Mouse (Mus musculus) thymus, postnatal 4 days (tissue): ENCODE results near the gene Adamts3.

Experiments
- DNase-seq: peaks from one replicate; pipeline ENCODE4 v3.0.0; 2021

The Adamts3 gene

DNA sequence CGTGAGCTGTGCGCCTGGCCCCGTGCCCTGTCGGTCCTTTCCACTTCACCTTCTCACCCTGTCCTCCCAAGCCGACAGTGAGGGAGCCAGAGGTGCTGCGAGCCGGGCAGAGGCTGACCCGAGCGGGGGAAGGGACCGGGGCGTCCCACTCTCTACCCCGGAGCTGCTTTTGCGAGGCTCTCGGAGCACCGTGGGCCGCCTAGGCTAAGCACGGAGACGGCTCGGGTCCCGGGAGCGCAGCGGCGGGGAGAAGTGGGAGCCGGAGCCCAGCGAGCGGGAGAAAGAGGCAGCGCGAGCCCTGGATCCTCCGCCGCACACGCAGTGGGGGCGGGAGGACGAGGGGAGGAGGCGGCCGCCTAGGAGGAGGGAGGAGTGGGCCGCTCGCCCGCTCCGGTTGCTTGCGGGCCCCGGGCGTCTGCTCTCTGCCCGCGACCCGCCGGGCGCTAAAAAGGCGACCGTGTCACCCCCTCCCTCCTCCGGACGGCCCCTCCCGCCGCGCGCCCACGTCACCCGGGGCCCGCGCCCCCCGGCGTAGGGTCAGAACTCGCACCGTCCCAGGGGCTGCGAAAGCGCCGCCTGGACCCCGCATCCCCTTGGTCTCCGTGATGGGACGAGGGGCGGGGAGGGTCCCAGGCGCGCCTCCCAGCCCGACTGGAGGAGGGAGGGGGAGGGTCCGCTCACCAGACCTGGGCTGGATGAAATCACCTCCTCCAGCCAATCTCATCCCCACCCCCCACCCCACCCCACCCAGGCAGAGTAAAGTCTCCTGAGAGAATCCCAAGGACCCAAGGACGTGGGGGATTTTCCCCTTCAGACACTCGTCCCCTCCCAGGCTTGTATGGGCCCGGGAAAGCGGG, at the start of gene Adamts3:
Gene Adamts3, minus strand, starts transcription at position 284 of the 857 bp plus-strand sequence.
- peak; percentile 56 for DNase-seq

DNA sequence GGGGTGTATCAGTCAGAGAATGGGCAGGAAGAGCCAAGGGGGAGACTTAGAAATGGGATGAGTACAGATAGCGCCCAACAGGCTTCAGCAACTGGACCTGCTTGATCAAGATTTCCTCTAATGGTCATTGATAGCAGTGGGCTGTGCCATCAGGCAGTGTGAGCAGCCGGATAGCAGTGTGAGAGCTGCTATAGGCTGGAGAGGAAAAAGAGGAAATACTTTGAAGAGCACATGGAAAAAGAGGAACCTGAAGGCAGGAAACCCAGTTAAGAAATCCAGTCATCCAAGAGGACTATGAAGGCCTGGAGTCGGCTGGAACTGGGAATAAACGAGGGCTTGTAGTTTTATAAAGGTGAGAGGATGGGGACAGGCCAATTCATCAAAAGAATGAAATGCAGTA, 48.4 kb upstream of the Adamts3 start:
- DNase-seq: no peak

DNA sequence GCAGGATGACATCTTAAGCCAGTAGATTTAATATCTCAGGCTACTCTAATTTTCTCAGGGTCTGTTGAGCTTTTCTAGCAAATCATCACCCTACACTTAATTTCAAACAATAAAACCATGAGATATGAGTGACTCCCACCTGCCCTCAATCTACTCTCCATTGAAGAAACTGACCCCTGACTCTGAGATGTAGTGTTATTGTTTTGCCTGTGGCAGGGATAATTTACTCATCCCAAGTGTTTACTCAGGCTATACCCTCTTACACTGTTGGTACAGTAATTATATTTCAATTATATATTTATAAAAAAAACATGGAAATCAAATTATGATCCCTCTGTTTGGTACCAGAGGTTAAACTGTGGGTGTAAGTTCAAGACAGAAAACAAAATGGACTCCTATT, 29.2 kb upstream of the Adamts3 start:
- no peak for DNase-seq

DNA sequence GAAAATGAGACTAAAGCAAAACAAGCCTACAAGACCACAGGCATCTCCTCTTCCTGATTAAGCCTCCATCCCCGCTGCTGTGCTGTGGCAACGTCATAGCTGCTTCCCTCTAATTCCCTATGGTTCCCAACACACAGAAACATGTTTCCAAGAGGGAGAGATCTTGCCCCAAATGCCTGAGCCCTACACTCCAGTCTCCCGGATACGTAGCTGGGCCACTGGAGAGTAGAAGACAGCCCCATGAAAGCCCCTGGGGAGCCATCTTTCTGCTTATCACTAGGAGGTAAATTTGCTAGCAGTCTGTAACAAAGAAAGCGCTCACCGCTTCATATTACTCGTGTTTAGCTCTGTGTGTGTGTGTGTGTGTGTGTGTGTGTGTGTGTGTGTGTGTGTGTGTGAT, 28.8 kb upstream of the Adamts3 start:
- DNase-seq: no peak

DNA sequence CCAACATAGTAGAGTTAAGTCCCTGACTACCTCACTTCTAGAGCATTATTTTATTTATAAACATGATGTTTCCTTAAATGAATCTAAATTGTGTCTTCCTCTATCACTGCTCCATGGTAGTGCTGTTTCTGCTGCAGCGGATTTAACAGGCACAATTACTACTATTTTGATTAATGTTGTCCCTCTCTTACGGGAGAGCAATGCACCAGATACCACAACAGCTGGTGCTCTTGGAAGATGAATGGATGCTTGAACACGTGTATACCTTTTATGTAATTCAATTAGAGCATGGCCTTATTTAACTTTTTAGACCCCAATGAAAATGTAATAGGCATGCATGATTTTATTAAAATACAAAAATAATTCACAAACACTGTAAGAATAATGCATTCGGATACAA, 28.4 kb upstream of the Adamts3 start:
- DNase-seq: no peak

DNA sequence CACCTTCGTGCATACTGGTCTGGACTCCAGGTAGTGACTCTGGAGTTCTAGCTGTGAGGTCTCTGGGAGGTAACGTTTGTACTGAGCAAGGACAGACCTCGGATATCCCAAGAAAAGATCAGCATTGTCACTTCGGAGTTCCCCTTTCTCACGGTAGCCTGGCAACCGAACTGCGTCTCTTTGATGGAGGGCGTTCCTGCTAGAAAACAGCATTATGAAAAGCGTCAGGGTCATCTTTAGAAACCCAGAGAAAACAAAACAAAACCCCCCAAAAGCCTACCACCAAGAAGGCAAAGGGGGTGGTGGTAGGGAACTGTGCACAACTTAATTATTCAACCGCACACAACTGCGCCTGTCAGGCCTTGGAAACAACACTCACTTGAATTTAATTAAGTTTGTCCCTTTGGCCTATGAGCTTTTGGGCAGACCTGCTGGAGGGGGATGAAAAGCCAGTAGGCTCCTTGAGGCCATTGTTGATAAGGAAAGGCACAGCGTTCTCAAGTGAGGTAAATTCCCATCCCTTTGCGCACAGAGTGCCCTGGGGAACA, 23.8 kb upstream of the Adamts3 start:
- DNase-seq: no peak

DNA sequence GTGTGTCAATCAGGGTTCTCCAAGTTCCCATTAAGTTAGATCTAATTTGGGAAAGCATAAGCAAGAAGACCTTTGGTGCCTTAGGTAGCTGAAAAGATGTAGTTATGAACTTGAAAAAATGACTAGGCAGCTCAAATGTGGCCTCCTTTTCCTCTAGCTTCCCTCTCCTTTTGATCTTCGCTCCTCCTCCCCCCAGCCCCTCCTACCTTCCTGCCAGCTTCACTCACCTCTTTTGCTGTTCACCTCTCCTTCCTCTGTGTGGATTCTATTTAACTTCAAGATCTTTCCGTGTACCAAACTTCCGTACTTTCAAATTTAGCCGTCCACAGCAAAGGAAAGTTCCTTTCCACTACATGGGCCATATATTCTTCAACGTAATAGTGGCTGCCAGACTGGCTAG, 17.9 kb upstream of the Adamts3 start:
- peak; percentile 24 for DNase-seq

DNA sequence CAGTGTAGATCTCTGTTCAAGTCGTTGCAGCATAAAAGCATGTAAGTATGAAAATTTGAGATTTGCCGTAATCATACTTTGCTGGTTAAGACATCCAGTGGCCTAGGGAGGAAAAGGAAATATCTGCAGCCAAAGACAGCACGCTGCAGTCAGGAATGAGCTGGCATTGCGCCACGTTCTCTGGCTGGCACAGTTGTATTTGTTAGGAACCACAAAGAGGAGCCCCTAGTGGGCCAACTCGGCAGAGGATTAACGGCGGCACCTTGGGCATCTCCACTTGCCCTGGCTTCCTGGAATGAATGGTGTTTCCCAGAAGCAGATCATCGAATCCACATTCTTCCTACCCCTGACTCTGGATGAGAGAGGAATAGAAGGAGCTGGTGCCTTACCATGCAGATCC, 14.4 kb upstream of the Adamts3 start:
- no peak for DNase-seq

DNA sequence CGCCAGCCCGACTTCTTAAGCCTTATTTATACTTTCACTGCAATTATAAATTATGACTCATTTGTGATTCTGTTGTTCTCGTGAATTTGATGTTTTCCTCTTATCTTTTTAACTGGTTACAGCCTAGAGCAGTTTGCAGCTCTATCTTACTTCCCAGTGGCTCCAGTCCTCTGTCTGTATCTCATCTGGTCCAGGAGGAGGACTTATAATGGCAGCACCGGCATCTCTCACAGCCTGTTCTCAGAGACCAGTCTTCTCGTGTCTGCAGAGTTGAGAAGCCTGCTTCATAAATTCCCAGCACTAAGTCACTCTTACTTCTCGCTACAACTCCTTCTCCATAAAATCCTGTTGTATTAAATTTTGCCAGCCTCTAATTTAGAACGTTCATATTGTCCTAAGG, 12.4 kb upstream of the Adamts3 start:
- DNase-seq: no peak

DNA sequence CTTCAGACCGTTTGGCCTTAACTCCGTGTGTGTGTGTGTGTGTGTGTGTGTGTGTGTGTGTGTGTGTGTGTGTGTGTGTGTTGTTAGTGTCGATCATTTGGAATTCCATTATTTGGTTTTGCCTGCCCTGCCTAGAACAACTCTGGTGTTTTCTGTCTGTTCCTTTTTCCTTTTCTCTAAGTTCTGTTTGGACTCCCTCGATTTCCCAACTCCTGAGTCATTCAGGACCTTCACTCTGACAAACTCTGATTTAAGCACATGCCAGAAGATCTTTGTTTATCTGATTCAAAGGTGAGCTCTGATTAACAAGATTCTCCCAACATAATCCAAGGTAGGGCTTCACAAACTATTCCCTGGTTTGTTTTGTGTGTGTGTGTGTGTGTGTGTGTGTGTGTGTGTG, 1.9 kb upstream of the Adamts3 start:
- DNase-seq: no peak

DNA sequence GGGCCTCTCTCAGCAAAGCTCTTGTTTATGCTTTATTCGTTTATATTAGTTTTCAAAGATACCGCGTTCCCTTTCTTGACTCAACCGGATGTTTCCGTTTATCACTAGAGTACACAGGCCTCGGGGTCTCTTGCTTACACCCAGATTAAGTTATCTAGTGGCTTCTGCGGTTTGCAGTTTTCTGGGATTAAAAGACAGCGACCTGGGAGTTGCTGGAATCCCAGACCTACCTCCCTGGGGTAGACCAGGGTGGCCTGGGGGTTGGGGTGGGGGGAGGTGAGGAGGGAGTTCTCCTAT, 722 bp upstream of the Adamts3 start:
- no peak for DNase-seq

DNA sequence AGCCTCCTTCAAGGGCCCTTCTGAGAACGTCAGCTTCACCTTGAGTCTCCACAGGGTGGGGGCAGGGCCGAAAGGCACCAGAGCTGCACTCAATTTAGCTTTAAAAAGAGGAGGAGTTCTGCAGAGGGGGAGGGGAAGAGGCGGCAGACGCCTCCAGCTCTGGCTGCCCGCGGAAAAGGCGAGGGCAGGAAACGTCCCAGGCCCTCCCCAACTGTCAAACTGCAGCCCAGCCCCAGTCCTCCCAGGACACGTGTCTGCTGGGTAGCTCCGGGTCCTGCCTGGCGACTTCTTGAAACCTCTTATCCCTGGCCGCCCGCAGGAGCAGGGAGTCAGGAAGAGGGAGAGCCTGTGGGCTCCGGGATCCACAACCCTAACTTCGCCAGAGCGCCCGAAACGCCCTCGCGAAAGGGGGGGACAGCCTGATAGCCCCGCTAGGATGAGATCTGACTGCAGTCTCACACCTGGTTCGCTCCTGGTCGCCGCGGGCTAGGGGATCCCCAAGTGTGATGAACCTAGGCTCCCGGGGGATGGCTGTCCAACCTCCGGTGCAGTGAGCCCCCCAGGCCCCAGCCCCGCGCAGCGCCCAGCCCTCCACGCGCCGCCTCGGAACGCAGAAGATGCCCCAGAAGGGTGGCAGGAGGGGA, 921 bp downstream of the Adamts3 start:
- DNase-seq: peak; percentile 63

DNA sequence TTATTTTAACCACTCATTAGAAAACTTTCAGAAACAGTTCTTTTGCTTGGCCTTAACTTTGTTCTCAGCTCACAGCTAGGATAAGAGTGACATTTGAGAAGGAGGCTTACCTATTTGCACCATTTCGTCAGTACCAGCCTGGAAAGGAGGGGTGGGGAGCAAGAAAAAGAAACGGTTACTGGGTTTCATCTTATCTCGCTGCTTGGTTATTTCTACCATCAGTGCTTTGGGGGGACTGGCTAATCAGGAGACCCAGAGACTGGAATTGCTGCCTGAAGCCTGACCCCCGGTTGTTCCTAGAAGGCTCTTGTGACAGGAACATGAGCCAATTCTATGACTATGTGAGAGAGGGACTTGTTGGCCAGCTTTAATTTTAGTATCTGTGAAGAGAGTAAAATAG, 1.7 kb downstream of the Adamts3 start:
- DNase-seq: no peak

DNA sequence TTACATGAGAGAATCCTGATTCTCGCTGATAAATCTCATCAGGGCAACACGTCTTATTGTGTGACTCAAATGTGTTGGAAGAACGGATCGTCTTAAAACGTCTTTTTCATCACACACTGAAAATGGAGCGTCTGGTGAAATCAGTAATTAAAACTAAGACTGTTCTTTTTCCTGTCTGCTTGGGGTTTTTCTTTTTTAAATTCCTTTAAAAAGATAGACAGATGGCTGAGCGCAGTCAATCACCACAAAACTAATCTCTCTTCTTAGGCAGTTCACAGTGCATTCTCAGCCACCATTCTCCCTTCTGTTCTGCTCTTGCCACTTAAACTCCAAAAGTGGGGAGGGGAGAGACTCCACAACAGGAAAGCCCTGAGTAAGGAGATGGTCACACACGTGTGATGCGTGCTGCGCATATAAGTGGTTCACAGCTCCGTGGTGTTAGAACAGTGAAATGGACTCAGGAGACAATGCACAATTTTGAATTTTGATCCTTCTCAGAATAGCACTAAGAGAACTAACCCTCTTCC, 4.2 kb downstream of the Adamts3 start:
- no peak for DNase-seq

DNA sequence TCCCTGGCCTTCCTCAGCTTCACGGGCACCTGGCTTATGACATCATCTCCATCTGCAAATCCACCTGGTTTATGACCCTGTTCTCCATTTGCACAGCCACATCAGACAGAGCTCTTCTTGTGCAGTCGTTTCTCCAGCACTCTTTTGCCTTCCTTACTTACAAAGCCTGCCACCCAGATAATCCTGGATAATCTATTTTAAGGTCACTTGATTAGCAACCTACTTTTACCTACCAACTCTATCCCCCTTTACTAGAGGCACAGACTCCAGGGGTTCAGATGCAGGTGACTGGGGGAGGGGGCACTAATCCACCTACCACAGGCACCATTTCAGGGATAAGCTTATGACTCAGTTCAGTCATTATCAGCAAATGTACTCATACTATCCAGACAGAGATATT, 10.5 kb downstream of the Adamts3 start:
- DNase-seq: no peak

DNA sequence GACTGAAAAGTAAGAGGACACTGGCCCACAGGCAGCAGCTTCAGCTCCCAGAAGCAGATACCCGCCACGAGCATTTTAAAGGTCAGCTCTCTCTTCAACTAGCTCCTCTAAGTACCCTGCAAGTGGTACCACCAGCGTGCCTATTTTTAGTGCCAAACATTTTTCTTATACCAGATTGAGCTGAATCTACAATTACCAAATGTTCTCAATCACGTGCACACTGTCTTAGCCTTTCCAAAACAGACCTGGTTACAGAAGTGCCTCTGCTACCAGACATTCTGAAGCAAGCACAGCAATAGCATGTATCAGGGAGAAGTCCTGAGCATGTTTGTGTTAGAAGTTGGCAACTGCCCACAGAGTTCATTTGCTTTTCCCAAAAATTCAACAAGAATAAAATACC, 23.5 kb downstream of the Adamts3 start:
- no peak for DNase-seq

DNA sequence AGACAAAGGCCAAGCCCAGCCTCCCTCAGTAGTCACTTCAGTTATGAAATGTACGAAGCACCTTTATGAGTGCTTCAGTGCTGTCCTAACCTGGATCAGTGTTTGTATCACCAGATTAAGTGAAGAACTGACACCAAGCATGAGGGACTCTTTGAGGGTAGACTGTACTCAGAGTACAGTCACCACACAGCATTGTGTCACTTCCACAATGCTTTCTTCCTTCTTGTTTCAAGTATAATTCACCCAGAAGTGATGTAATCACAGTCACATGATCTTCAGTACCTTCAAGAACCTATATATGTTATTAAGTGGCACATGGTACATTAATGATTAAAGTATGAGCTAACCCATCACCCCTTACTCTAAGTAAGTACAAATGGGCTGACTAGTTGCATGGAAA, 24.3 kb downstream of the Adamts3 start:
- DNase-seq: no peak

DNA sequence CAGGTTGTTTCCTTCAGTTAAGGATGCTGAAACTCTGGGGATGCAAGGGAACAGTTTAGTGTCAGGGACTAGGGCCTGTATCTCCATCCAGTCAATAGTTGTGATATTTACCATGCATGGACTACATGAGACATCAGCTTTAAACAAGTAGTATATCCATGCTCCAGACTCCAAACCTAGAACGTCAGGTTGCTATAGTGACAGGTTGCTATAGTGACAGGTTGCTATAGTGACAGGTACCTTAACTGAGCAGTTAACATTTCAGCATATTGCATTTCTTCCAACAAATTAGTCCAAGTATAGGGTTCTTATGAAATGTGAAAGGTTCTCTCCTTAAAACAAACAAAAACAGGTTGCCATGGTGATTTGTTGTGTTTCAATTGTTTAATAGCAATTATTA, 36.6 kb downstream of the Adamts3 start:
- no peak for DNase-seq

DNA sequence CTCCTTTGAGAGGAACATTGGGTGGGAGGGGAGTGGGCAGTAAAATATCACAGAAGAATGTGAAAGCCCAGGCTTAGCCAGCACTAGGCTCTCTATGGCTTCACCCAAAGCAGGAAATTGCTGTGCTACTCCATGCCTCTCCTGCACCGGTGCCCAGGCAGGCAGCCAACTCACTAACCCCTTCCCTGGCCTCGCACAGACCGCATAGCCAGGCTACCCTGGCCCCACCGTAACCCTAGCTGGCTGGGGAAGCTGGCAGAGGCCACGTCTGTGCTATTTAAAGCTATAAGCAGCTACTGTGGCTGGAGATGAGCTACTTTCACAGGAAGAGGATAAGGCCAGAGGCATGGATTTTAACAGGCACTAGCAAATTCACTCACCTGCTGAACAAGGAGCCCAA, 38.8 kb downstream of the Adamts3 start:
- DNase-seq: peak; percentile 16

DNA sequence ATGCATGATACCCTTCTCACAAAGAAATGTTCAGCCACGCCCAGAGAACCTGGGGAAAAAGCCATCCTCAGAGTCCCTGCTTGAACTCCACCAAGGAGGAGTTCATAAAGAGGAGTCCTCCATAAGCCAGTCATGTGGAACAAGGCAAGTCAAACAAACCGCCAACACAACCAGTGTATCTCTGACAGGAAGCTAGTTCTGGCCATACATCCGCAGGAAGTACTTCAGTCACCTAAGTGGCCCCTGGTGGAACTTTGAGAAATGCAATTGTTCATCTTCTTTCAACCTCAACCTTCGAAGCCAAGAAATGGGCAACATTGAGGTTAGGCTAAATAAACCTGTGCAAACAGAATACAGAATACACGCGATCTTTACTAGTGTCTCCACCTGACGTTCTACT, 39.7 kb downstream of the Adamts3 start:
- DNase-seq: no peak

DNA sequence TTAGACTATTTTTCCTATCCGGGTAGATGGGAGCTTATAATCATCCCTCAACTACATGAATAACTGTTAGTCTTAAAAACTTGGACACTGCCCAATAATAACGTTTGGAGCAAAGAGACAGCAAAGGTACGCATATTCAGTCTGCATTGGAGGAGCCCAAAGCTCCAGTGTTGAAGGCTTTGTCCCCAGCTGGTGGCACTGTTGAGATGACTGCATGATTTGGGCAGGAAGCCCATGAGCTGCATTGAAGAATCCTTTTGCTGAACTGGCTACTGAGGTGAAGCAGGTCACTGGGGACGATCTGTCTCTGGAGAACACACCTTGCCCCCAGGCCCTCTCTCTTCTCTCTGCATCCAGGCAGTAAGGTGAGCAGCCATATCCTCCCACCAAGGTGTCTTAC, 43.5 kb downstream of the Adamts3 start:
- DNase-seq: peak; percentile 19

DNA sequence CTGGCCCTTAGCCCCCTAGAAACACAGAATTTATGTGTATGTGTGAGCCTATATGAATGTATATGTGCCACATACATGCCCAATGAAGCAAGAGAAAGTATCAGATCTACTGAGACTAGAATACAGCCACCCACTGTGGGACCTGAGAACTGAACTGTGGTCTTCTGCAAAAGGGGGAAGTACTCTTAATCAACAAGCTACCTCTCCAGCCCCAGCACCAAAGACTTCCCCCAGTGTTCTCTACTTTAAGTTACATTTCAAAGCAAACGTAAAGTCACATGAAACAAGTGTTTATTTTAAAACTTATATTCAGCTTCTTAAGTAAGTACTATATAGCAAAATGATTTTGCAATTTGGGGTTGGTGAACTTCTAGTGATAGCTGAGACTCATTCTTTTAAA, 62.0 kb downstream of the Adamts3 start:
- DNase-seq: no peak

DNA sequence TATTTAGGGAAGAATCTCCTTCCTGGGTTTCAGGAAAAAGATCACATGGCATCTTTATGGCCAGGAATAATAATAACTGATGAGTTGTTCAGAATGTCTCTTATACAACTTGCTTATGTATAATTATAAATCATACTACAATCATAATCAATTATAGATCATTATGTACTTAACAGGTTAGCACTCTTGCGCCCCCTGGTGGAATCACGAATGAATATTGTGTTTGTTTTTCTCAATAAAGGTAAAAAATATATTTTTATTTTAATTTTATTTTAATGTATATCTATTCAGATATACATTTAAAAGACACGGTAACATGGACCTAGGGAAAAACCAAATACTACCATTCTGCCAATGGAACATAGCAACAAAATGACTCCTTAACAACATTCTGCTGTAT, 63.6 kb downstream of the Adamts3 start:
- peak; percentile 64 for DNase-seq

DNA sequence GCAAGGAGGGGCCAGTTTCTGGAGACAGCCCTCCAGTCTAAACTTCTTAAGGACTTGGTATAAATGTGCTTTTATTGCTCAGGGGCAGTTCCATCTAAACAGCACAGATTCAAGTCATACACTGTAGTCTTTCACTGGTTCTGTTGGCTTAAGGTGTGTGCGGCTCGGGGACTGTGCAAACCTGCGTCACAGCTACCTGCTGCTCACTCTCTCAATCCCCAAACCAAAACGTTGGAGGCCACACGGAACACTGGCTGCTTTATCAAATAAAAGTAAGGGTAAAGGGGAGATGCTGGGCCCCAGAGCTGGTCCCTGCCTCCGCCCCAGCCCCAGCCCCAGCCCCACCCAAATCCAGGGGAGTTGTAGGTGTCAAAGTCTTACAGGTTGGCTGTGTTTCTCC, 66.5 kb downstream of the Adamts3 start:
- DNase-seq: no peak
